Mouse (Mus musculus) C3H10T1/2 (cell line): Measurements from ENCODE around the gene Dnlz. TPM values are rescaled to one million over a fixed set of nuclear protein-coding genes. Genes with fewer than 3 reads are reported as not detected.

Source experiments
- polyA plus RNA-seq, 2 experiments: library from polyadenylated mRNA; unstranded; fragments of >200 nt; fragmentation: generic; extraction: Trizol; gene quantifications; one replicate each; pipeline ENCODE4 v1.2.1; 2012; ENCODE audit warnings: missing spikeins in 2 of 2

Gene Dnlz
- polyA plus RNA-seq: 10 to 100 TPM; 25.1 to 33.2 TPM

GRCm38 (mm10) chr2:26351358-26352290 is at the start of gene Dnlz:
TSS of gene Dnlz (minus strand) at chr2:26352110.

GRCm38 (mm10) chr2:26389154-26389690 is 37.3 kb upstream of the Dnlz start, which contains the start of the genes Entr1 and Pmpca:
TSS of gene Entr1 (minus strand) at chr2:26389316.
TSS of gene Pmpca (plus strand) at chr2:26389339.

GRCm38 (mm10) chr2:26380131-26380771 is 28.3 kb upstream of the Dnlz start, which contains the start of gene Snapc4:
TSS of gene Snapc4 (minus strand) at chr2:26380653.

GRCm38 (mm10) chr2:26360772-26361171 is 8.9 kb upstream of the Dnlz start, which contains the start of gene Card9:
TSS of gene Card9 (minus strand) at chr2:26360918.

GRCm38 (mm10) chr2:26315072-26315924 is 36.6 kb downstream of the Dnlz start, which contains the start of gene Gpsm1:
TSS of gene Gpsm1 (plus strand) at chr2:26315515.

Other genes starting within 250 kb of the Dnlz start
- gene Nacc2, start 228.9 kb downstream of the Dnlz start, polyA plus RNA-seq: 10 to 100 TPM in 1 of 2 experiments, 1 to 10 TPM in 1; 7.5 to 29.3 TPM
- gene Lhx3, start 143.8 kb downstream of the Dnlz start, polyA plus RNA-seq: under 1 TPM in 1 of 2 experiments, not detected in 1; 0.02 TPM
- 1 to 10 TPM; 1.5 to 7.5 TPM for gene Qsox2, start 114.6 kb downstream of the Dnlz start, polyA plus RNA-seq
- not detected for gene Ccdc187, start 57.6 kb downstream of the Dnlz start, polyA plus RNA-seq
- gene Gpsm1, start 36.6 kb downstream of the Dnlz start, polyA plus RNA-seq: 10 to 100 TPM in 1 of 2 experiments, 1 to 10 TPM in 1; 7.1 to 16.1 TPM
- gene Card9, start 8.8 kb upstream of the Dnlz start, polyA plus RNA-seq: under 1 TPM in 1 of 2 experiments, not detected in 1; 0.06 TPM
- 10 to 100 TPM in 1 of 2 experiments, 1 to 10 TPM in 1; 7.2 to 16.2 TPM for gene Snapc4, start 28.5 kb upstream of the Dnlz start, polyA plus RNA-seq
- gene Entr1, start 37.2 kb upstream of the Dnlz start, polyA plus RNA-seq: 10 to 100 TPM in 1 of 2 experiments, 1 to 10 TPM in 1; 8.2 to 41.5 TPM
- gene Pmpca, start 37.2 kb upstream of the Dnlz start, polyA plus RNA-seq: 10 to 100 TPM; 30.0 to 43.4 TPM
- gene Inpp5e, start 57.1 kb upstream of the Dnlz start, polyA plus RNA-seq: 10 to 100 TPM in 1 of 2 experiments, 1 to 10 TPM in 1; 2.1 to 15.1 TPM
- 10 to 100 TPM in 1 of 2 experiments, 1 to 10 TPM in 1; 4.5 to 25.2 TPM for gene Sec16a, start 93.1 kb upstream of the Dnlz start, polyA plus RNA-seq
- gene Notch1, start 164.6 kb upstream of the Dnlz start, polyA plus RNA-seq: 10 to 100 TPM in 1 of 2 experiments, under 1 TPM in 1; 0.28 to 11.8 TPM
- 1 to 10 TPM; 6.8 to 8.8 TPM for gene Egfl7, start 227.9 kb upstream of the Dnlz start, polyA plus RNA-seq
- gene Gm20532, start 234.5 kb upstream of the Dnlz start, polyA plus RNA-seq: not detected